ENCODE assay signal across 8 mouse cellular contexts in the genomic region with DNA sequence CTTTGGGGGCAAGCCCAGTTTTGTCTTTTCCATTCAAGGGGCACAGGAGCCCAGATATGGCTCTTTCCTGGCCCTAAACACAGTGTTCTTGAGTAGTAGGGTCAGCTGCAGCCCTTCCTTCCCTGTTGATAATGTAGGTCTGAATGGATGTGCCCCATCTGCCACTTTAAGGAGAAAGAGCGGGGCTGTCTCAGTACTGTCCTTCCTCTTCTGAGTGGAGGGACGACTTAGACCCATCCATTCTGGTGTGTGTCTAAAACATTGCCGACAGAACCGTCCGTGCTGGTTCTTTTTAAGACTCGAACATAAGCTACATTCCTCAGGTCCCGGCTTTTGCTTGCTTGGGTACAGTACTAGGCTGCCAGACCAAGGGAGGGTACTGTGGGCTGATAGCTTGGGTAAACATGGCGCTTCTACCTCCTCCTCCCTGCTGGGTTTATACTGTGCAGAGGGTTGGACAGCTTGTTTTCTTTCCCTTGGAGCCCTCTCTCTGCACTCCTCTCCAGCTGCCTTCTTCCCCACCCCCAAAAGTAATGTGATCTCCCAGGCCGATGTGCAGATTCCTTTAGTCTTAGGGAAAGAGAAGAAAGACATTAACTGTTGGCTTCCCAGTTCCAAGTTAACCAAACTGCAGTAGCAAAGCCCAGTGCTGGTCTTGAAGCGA.
DNase-seq lines count a peak whose midpoint lies in the region; ATAC-seq and TF ChIP-seq lines count a peak whose summit lies in the region.

No protein-coding gene starts in this region.

- H3K4me3 ChIP-seq in liver, postnatal 0 days (ENCODE audit: low read depth, low read length): no peak overlapping the region
- H3K4me3 ChIP-seq in heart, postnatal 0 days (ENCODE audit: low read depth, low read length): no peak overlapping the region
- H3K4me3 ChIP-seq in liver, embryonic 13.5 days (replicated peaks): no peak overlapping the region

- peak; percentile 19 for DNase-seq in liver
- DNase-seq in liver, postnatal 0 days: no peak
- peak; percentile 85 for DNase-seq in embryo, embryonic 10.5 days (ENCODE audit: low spot score)
- DNase-seq in heart, postnatal 0 days (ENCODE audit: low spot score): peak; percentile 57
- no peak for DNase-seq in liver, embryonic 13.5 days
- no peak for DNase-seq in frontal cortex, postnatal 10 days (ENCODE audit: low spot score in 2 of 2)
- no peak for DNase-seq in left cerebral cortex, postnatal 25 days (ENCODE audit: low spot score in 2 of 2)

- no peak for TF ChIP-seq EP300 in liver, postnatal 0 days (IDR thresholded peaks at IDR 0.05; ENCODE audit: low read depth)
- no peak for TF ChIP-seq EP300 in heart, postnatal 0 days (IDR thresholded peaks at IDR 0.05; ENCODE audit: low read depth)

- no peak overlapping the region for H3K9ac ChIP-seq in liver, postnatal 0 days (replicated peaks)
- no peak overlapping the region for H3K9ac ChIP-seq in heart, postnatal 0 days (replicated peaks; ENCODE audit: low read depth, low read length)
- H3K9ac ChIP-seq in liver, embryonic 13.5 days: no peak overlapping the region

- no peaks in the 10 kb centered on the region for H3K27me3 ChIP-seq in liver, postnatal 0 days (ENCODE audit: insufficient read depth, low read length)
- no peaks in the 10 kb centered on the region for H3K27me3 ChIP-seq in heart, postnatal 0 days (ENCODE audit: control insufficient read depth, insufficient read depth, low read length)
- H3K27me3 ChIP-seq in liver, embryonic 13.5 days: no peaks in the 10 kb centered on the region

- intact Hi-C loops in left cerebral cortex, postnatal 25 days (cut with DNase I): no loop called here

- no peak overlapping the region for H3K27ac ChIP-seq in liver, postnatal 0 days (ENCODE audit: low read depth)
- H3K27ac ChIP-seq in heart, postnatal 0 days (ENCODE audit: low read depth): peak overlapping the region; percentile 45
- H3K27ac ChIP-seq in liver, embryonic 13.5 days: 0 out of 2 replicates have a peak overlapping the region, but pooled peaks have one; percentile 47

- peaks cover 15% of the 10 kb centered on the region for H3K4me1 ChIP-seq in liver, postnatal 0 days (ENCODE audit: insufficient read depth)
- H3K4me1 ChIP-seq in heart, postnatal 0 days (ENCODE audit: control insufficient read depth, insufficient read depth): peaks cover 16% of the 10 kb centered on the region; the same call in 1 of the 2 replicates
- H3K4me1 ChIP-seq in liver, embryonic 13.5 days (replicated peaks): peaks cover 51% of the 10 kb centered on the region

- no peak for TF ChIP-seq CTCF in liver, postnatal 0 days (IDR thresholded peaks at IDR 0.05; ENCODE audit: low read depth)
- TF ChIP-seq CTCF in heart, postnatal 0 days (IDR thresholded peaks at IDR 0.05; ENCODE audit: low read depth): no peak

- no peaks in the 10 kb centered on the region for H3K36me3 ChIP-seq in liver, postnatal 0 days (replicated peaks; ENCODE audit: insufficient read depth, low read length)
- H3K36me3 ChIP-seq in heart, postnatal 0 days (replicated peaks; ENCODE audit: control insufficient read depth, insufficient read depth, low read length): no peaks in the 10 kb centered on the region
- H3K36me3 ChIP-seq in liver, embryonic 13.5 days: no peaks in the 10 kb centered on the region

- no peaks in the 10 kb centered on the region for H3K9me3 ChIP-seq in liver, postnatal 0 days (ENCODE audit: low read length)
- H3K9me3 ChIP-seq in heart, postnatal 0 days (replicated peaks; ENCODE audit: control insufficient read depth, low read length): 0 out of 2 replicates have a peak, but pooled peaks cover 3% of the 10 kb centered on the region
- no peaks in the 10 kb centered on the region for H3K9me3 ChIP-seq in liver, embryonic 13.5 days (replicated peaks)

- H3K4me2 ChIP-seq in liver, postnatal 0 days (ENCODE audit: low read depth, low read length): no peak overlapping the region
- peak overlapping the region; percentile 36 for H3K4me2 ChIP-seq in heart, postnatal 0 days (ENCODE audit: low read depth, low read length)
- 0 out of 2 replicates have a peak overlapping the region, but pooled peaks have one; percentile 5 for H3K4me2 ChIP-seq in liver, embryonic 13.5 days

- 49% methylated on average over 10 of the region's 10 CpGs for WGBS in liver, postnatal 0 days (ENCODE audit: insufficient replicate concordance)
- 23% methylated on average over 10 of the region's 10 CpGs for WGBS in heart, postnatal 0 days
- WGBS in liver, embryonic 13.5 days (ENCODE audit: insufficient replicate concordance): 59% methylated on average over 10 of the region's 10 CpGs

- no peak for ATAC-seq in liver, postnatal 0 days
- peak; percentile 75 for ATAC-seq in heart, postnatal 0 days (ENCODE audit: insufficient read depth, low read depth)
- ATAC-seq in liver, embryonic 13.5 days (ENCODE audit: low read depth): no peak
- no peak for ATAC-seq in megakaryocyte, adult 5-6 weeks (ENCODE audit: poor library complexity, severe bottlenecking)

Comparison
In these comparisons a context has a peak if more than half of its experiments do, and no peak if none do; other contexts are left out.
1. DNase-seq: peak in liver (single experiment), embryo, embryonic 10.5 days (single experiment) and heart, postnatal 0 days (single experiment); none in liver, postnatal 0 days (single experiment), liver, embryonic 13.5 days (single experiment), frontal cortex, postnatal 10 days (0 of 2) and left cerebral cortex, postnatal 25 days (0 of 2).